Mouse (Mus musculus): ENCODE results near the gene Ddx39b. TPM values are rescaled to one million over a fixed set of nuclear protein-coding genes. Genes with fewer than 3 reads are reported as not detected.
A peak's percentile ranks its signal among the peaks of the same experiment; 100 is the strongest.

The Ddx39b gene
- total and polyA plus RNA-seq, 2 experiments: 37.0 to 103 TPM

DNA sequence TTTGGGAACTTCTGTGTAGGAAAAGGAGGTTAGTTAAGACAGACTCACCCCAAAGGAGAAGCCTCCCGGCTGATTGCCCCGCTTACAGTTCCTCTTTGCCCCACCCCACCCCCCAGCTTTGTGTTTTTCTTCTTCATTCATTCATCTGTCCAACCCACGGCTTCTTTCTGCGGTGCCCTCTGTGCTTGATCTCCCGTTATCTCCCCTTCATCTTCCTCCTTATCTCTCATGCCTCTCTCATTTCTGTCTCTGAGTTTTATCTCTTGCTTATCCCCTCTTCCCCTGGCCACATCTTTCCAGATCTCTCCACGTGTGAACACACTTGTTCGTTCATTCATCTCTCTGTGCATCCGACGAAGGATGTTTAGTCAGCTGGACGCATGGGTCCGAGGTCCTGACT, 40.4 kb upstream of the Ddx39b start:
- no peaks in the 10 kb centered on the region for H3K79me2 ChIP-seq (ENCODE audit: control insufficient read depth, insufficient read depth, low read length)
- H3K4me1 ChIP-seq (ENCODE audit: control insufficient read depth, insufficient read depth, low read length): no peaks in the 10 kb centered on the region
- no peaks in the 10 kb centered on the region; the same call in 1 of the 2 replicates for H3K27me3 ChIP-seq (ENCODE audit: control insufficient read depth, insufficient read depth, low read length)
- H3K9ac ChIP-seq (ENCODE audit: low read depth, low read length): no peak overlapping the region
- no peak for TF ChIP-seq CTCF (IDR thresholded peaks at IDR 0.05; ENCODE audit: low read depth, low read length)
- no peak for TF ChIP-seq POLR2A (IDR thresholded peaks at IDR 0.05; ENCODE audit: extremely low read depth, insufficient read depth, low read length)
- no peaks in the 10 kb centered on the region for H3K36me3 ChIP-seq (ENCODE audit: control insufficient read depth, insufficient read depth, low read length)
- peak overlapping the region; percentile 24 for H3K4me3 ChIP-seq (ENCODE audit: insufficient read depth, low read depth, low read length)
- no peak overlapping the region for H3K27ac ChIP-seq (replicated peaks; ENCODE audit: insufficient read depth, low read depth, low read length)
- WGBS: 50% methylated on average over 11 of the region's 11 CpGs
- no peak for DNase-seq (ENCODE audit: extremely low read depth, low read depth, low spot score)

DNA sequence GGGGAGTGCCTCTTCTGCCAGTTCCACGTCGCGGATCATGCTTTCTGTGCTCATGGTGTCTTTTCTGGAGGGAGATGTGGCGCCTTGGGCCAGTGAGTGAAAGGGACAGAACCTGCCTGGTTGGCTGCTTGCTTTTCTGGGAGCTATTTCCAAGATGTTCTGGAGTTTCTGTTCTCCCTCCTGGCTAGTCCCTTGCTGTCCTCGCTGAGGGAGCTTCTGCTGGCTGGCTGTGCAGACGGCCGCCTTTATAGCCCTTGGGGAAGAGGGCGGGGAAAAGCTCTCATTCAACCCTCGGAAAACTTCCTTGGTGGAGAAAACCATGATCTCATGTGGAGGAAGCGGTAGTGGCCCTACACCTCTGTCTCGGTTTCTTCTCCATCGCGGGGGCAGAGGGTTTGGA, 39.8 kb upstream of the Ddx39b start, which contains the start of gene Tnf:
TSS of gene Tnf (minus strand) at position 221 of the 400 bp plus-strand sequence.
- TF ChIP-seq CTCF (IDR thresholded peaks at IDR 0.05; ENCODE audit: low read depth, low read length) (no peak), POLR2A (IDR thresholded peaks at IDR 0.05; ENCODE audit: extremely low read depth, insufficient read depth, low read length) (0 out of 2 replicates have a peak, but pooled peaks have one; percentile 22)
- H3K9ac ChIP-seq (ENCODE audit: low read depth, low read length): no peak within 1 kb of the TSS; the same call in 1 of the 2 replicates
- no peak for DNase-seq (ENCODE audit: extremely low read depth, low read depth, low spot score)
- 0 out of 2 replicates have a peak within 1 kb of the TSS, but pooled peaks have one; percentile 34 for H3K27ac ChIP-seq (replicated peaks; ENCODE audit: insufficient read depth, low read depth, low read length)
- no peaks in the 10 kb centered on the region for H3K36me3 ChIP-seq (ENCODE audit: control insufficient read depth, insufficient read depth, low read length)
- H3K79me2 ChIP-seq (ENCODE audit: control insufficient read depth, insufficient read depth, low read length): no peaks in the 10 kb centered on the region
- no peaks in the 10 kb centered on the region for H3K4me1 ChIP-seq (ENCODE audit: control insufficient read depth, insufficient read depth, low read length)
- peak within 1 kb of the TSS; percentile 24 for H3K4me3 ChIP-seq (ENCODE audit: insufficient read depth, low read depth, low read length)
- H3K27me3 ChIP-seq (ENCODE audit: control insufficient read depth, insufficient read depth, low read length): no peaks in the 10 kb centered on the region
- WGBS: 38% methylated on average over 13 of the region's 13 CpGs

DNA sequence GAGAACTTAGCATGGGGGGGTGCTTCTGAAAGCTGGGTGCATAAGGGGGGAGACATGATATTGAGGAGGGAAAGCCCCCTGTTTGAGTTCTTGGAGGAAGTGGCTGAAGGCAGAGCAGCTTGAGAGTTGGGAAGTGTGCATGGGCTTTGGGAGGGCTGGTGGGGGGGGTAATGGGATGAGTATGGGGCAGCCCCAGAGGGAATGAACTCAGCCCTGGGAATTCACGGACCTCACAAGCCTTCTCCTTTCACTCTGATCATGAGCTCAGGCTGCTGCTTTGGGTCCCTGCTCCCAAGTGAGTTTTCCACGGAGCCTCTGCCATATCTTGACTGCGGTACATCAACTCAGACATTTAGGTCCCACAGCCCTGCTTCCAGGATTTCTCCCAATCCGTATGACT, 39.1 kb upstream of the Ddx39b start:
- 73% methylated on average over 4 of the region's 4 CpGs for WGBS
- no peaks in the 10 kb centered on the region for H3K27me3 ChIP-seq (ENCODE audit: control insufficient read depth, insufficient read depth, low read length)
- H3K4me3 ChIP-seq (ENCODE audit: insufficient read depth, low read depth, low read length): no peak overlapping the region

DNA sequence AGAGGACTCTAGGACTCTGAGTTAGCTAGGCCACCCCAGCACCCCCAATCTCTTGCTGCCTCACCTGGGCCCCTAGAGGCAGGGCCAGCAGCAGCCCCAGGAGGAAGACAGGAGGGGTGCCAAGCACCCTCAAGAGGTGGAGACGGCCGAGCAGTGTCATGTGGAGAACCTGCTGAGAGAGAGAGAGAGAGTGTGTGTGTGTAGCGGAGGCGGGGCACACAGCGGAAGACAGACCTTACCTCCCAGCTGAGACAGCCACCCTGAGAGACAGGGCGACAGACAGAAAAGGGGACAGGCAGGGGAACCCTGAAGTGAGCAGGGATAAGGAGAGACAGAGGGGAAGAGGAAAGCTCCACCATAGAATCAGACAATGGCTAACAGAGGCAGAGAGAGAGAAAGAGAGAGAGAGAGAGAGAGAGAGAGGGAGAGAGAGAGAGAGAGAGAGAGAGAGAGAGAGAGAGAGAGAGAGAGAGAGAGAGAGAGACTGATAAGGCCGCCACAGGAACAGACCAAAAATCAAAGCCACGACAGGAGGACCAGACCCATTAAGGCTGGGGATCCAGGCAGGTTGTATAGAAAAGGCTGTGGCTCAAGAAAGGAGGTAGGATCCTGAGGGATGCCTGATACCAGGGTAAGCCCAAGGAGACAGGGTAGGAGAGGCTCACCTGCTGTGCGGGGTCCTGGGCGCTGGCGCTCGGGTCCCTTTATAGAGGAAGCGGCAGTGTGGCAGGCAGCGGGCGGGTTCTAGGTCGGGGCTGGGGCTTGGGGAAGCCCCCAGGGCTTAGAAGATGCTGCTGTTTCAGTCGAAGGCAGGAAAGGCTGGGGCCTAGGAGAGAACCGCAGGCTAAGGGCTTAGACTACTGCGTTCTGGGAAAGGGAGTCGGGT, 36.8 kb upstream of the Ddx39b start, which contains the start of gene Lta:
TSS of gene Lta (minus strand) at position 858 of the 886 bp plus-strand sequence.
- H3K27me3 ChIP-seq (ENCODE audit: control insufficient read depth, insufficient read depth, low read length): no peaks in the 10 kb centered on the region
- 67% methylated on average over 20 of the region's 20 CpGs for WGBS
- no peaks in the 10 kb centered on the region for H3K36me3 ChIP-seq (ENCODE audit: control insufficient read depth, insufficient read depth, low read length)
- no peak within 1 kb of the TSS for H3K9ac ChIP-seq (ENCODE audit: low read depth, low read length)
- H3K4me1 ChIP-seq (ENCODE audit: control insufficient read depth, insufficient read depth, low read length): no peaks in the 10 kb centered on the region
- DNase-seq (ENCODE audit: extremely low read depth, low read depth, low spot score): no peak
- H3K79me2 ChIP-seq (ENCODE audit: control insufficient read depth, insufficient read depth, low read length): no peaks in the 10 kb centered on the region
- H3K4me3 ChIP-seq (ENCODE audit: insufficient read depth, low read depth, low read length): no peak within 1 kb of the TSS
- TF ChIP-seq POLR2A (IDR thresholded peaks at IDR 0.05; ENCODE audit: extremely low read depth, insufficient read depth, low read length) (no peak), CTCF (IDR thresholded peaks at IDR 0.05; ENCODE audit: low read depth, low read length) (no peak)
- no peak within 1 kb of the TSS for H3K27ac ChIP-seq (replicated peaks; ENCODE audit: insufficient read depth, low read depth, low read length)

More for the DNA sequence above, 39.1 kb upstream of the Ddx39b start:
- H3K27ac ChIP-seq (replicated peaks; ENCODE audit: insufficient read depth, low read depth, low read length): no peak overlapping the region
- no peaks in the 10 kb centered on the region for H3K36me3 ChIP-seq (ENCODE audit: control insufficient read depth, insufficient read depth, low read length)
- DNase-seq (ENCODE audit: extremely low read depth, low read depth, low spot score): no peak
- H3K79me2 ChIP-seq (ENCODE audit: control insufficient read depth, insufficient read depth, low read length): no peaks in the 10 kb centered on the region
- no peak for TF ChIP-seq CTCF (IDR thresholded peaks at IDR 0.05; ENCODE audit: low read depth, low read length)
- no peak for TF ChIP-seq POLR2A (IDR thresholded peaks at IDR 0.05; ENCODE audit: extremely low read depth, insufficient read depth, low read length)
- no peak overlapping the region for H3K9ac ChIP-seq (ENCODE audit: low read depth, low read length)
- no peaks in the 10 kb centered on the region for H3K4me1 ChIP-seq (ENCODE audit: control insufficient read depth, insufficient read depth, low read length)

DNA sequence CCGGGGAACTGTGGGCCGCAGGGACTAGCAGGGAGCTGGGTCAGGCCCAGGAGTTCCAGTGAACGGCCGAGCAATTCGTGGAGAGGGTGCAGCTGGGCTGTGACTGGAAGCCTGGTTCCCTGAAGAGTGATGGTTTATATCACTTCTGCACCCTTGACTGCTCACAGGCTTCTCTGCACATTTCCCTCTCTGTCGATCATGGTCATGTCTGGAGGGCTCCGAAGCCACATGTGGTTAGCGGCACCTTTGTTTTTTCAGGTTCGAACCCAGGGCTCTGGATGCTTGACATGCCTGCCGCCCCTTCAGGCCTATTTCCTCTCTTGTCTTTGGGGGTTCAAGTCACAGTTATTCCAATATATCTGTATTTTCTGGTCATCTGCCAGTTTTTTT, 36.2 kb upstream of the Ddx39b start:
- 76% methylated on average over 10 of the region's 10 CpGs for WGBS
- Histone ChIP-seq H3K79me2 (ENCODE audit: control insufficient read depth, insufficient read depth, low read length) (no peaks in the 10 kb centered on the region), H3K36me3 (ENCODE audit: control insufficient read depth, insufficient read depth, low read length) (no peaks in the 10 kb centered on the region), H3K27ac (replicated peaks; ENCODE audit: insufficient read depth, low read depth, low read length) (no peak overlapping the region), H3K4me3 (ENCODE audit: insufficient read depth, low read depth, low read length) (no peak overlapping the region), H3K27me3 (ENCODE audit: control insufficient read depth, insufficient read depth, low read length) (no peaks in the 10 kb centered on the region), H3K4me1 (ENCODE audit: control insufficient read depth, insufficient read depth, low read length) (no peaks in the 10 kb centered on the region), H3K9ac (ENCODE audit: low read depth, low read length) (no peak overlapping the region)
- TF ChIP-seq POLR2A (IDR thresholded peaks at IDR 0.05; ENCODE audit: extremely low read depth, insufficient read depth, low read length) (no peak), CTCF (IDR thresholded peaks at IDR 0.05; ENCODE audit: low read depth, low read length) (no peak)
- DNase-seq (ENCODE audit: extremely low read depth, low read depth, low spot score): no peak
